Mouse (Mus musculus) liver, adult 2 months (tissue): ENCODE data around the gene Msh3. TPM values are rescaled to one million over a fixed set of nuclear protein-coding genes. Genes with fewer than 3 reads are reported as not detected.

Experiments used
- DNase-seq: peaks from one replicate; pipeline ENCODE4 v3.0.0-alpha.2; 2011; ENCODE audit warnings: low read depth, low spot score; ENCODE audit errors: extremely low read depth
- H3K27ac ChIP-seq: fragments of 200-500 bp; replicated peaks from 2 replicates; pipeline ENCODE4 v1.5.1; 2012; ENCODE audit warnings: low read depth, mild to moderate bottlenecking, control low read depth, inconsistent platforms, low read length; ENCODE audit not compliant: insufficient read depth
- H3K27me3 ChIP-seq: fragments of 200-500 bp; 2 replicates; pipeline ENCODE4 v1.6.1; 2012; ENCODE audit warnings: mild to moderate bottlenecking, moderate library complexity, low read length, inconsistent platforms; ENCODE audit not compliant: control insufficient read depth, insufficient read depth
- H3K36me3 ChIP-seq: fragments of 200-500 bp; 2 replicates; pipeline ENCODE4 v1.6.1; 2012; ENCODE audit warnings: low read length, inconsistent platforms; ENCODE audit not compliant: control insufficient read depth, insufficient read depth
- H3K4me1 ChIP-seq: fragments of 200-500 bp; 2 replicates; pipeline ENCODE4 v1.6.1; 2011; ENCODE audit warnings: low read length; ENCODE audit not compliant: control insufficient read depth, insufficient read depth
- H3K4me3 ChIP-seq: fragments of 200-500 bp; 2 replicates; pipeline ENCODE4 v1.5.1; 2011; ENCODE audit warnings: low read depth, mild to moderate bottlenecking, control low read depth, low read length, moderate library complexity; ENCODE audit not compliant: insufficient read depth
- H3K79me2 ChIP-seq: fragments of 200-500 bp; 2 replicates; pipeline ENCODE4 v1.6.1; 2012; ENCODE audit warnings: inconsistent platforms, mild to moderate bottlenecking, low read length, moderate library complexity; ENCODE audit not compliant: control insufficient read depth, insufficient read depth
- H3K9ac ChIP-seq: fragments of 200-500 bp; 2 replicates; pipeline ENCODE4 v1.6.1; 2012; ENCODE audit warnings: low read depth, mild to moderate bottlenecking, control low read depth, inconsistent platforms, low read length
- CTCF ChIP-seq: fragments of 200-500 bp; IDR thresholded peaks from 2 replicates; pipeline ENCODE4 v1.5.1; 2011; ENCODE audit warnings: low read depth, low read length, control low read depth
- POLR2A ChIP-seq: fragments of 200-500 bp; IDR thresholded peaks from 2 replicates; pipeline ENCODE4 v1.6.1; 2011; ENCODE audit warnings: low read length, control low read depth; ENCODE audit not compliant: insufficient read depth; ENCODE audit errors: extremely low read depth
- WGBS: fragments of 180-500 bp; shearing (Covaris S2); methylation state at CpG from one replicate; pipeline ENCODE4 v1.1.7; 2018; 5-methylcytosine and 5-hydroxymethylcytosine counted together
- polyA plus RNA-seq: library from polyadenylated mRNA; depleted of rRNA; stranded (reverse); fragments of >200 nt; gene quantifications from 2 replicates; pipeline ENCODE4 v1.2.3, GENCODE M21; 2012; rRNA removed
- total RNA-seq: library from RNA; depleted of rRNA; stranded (reverse); fragments of >200 nt; gene quantifications from 2 replicates; pipeline ENCODE4 v1.2.3, GENCODE M21; 2014; rRNA removed

Gene Msh3
- total RNA-seq (16.9 TPM in 2 replicates), polyA plus RNA-seq (2.7 and 3.0 TPM in 2 replicates)

DNA sequence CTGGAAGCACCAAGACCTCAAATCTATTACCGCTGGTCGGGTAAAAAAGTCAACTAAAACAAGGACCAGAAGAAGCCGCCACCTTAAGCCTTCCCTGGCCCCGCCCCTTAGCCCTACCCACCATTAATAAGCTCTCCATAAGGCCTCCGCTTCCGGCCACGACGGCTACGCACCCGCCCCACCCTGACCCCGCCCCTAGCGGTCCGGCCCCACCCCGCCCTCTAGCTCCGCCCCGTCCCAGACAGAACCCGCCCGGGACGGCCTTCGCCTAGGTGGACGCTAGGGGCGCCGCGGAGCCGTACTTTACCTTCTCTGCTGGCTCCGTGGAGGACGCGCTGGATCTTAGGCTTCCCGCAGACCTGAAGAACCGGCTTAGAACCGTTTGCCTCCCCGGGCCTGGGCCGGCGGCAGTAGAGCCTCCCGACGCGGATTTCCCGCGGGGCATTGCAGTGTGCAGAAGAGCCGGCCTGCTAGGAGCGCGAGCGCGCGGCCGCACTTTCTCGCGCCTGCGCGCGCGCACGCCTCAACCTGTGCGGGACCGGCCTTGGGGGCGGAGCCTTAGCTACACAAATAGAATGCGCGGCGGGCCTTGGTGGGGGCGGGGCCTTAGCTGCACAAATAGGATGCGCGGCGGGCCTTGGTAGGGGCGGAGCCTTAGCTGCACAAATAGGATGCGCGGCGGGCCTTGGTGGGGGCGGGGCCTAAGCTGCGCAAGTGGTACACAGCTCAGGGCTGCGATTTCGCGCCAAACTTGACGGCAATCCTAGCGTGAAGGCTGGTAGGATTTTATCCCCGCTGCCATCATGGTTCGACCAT lies at the start of gene Msh3, which contains the start of gene Dhfr:
TSS of gene Msh3 (minus strand) at position 548 of the 816 bp plus-strand sequence.
TSS of gene Dhfr (plus strand) at position 271 of the 816 bp plus-strand sequence.
- H3K36me3 ChIP-seq: peaks cover 19% of the 10 kb centered on the region
- peak within 1 kb of the TSS; percentile 91 for H3K4me3 ChIP-seq
- no peaks in the 10 kb centered on the region for H3K27me3 ChIP-seq
- peaks cover 5% of the 10 kb centered on the region; the same call in 1 of the 2 replicates for H3K4me1 ChIP-seq
- H3K79me2 ChIP-seq: peaks cover 4% of the 10 kb centered on the region; the same call in 1 of the 2 replicates
- TF ChIP-seq POLR2A (peak; percentile 62), CTCF (peak; percentile 81)
- under 1% methylated on average over 76 of the region's 76 CpGs for WGBS
- H3K9ac ChIP-seq: peak within 1 kb of the TSS; percentile 91
- DNase-seq: peak; percentile 87
- H3K27ac ChIP-seq: peak within 1 kb of the TSS; percentile 90

DNA sequence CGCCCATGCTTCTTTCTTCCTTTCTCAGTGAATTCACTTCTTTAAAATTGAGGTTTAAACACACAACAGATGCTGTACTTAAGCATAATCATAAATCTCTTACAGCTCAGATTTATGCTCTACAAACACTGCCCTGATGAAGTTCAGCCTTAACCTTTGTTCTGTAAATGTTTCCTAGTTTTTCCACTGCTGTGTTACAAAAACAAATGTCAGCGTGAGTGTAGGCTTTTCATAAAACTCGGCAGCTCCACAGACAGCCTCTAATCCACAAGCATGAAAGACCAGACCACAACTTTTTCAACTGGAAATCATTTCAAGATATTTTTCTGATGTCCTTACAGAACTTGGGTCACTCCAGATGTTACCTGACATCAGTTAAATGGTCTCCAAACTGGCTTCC lies 48.7 kb upstream of the Msh3 start:
- DNase-seq: no peak
- no peaks in the 10 kb centered on the region for H3K27me3 ChIP-seq
- no peak overlapping the region for H3K27ac ChIP-seq
- no peak overlapping the region for H3K9ac ChIP-seq
- H3K36me3 ChIP-seq: no peaks in the 10 kb centered on the region
- H3K79me2 ChIP-seq: no peaks in the 10 kb centered on the region
- 73% methylated on average over 3 of the region's 3 CpGs for WGBS
- TF ChIP-seq POLR2A (no peak), CTCF (no peak)
- H3K4me3 ChIP-seq: no peak overlapping the region
- H3K4me1 ChIP-seq: no peaks in the 10 kb centered on the region

DNA sequence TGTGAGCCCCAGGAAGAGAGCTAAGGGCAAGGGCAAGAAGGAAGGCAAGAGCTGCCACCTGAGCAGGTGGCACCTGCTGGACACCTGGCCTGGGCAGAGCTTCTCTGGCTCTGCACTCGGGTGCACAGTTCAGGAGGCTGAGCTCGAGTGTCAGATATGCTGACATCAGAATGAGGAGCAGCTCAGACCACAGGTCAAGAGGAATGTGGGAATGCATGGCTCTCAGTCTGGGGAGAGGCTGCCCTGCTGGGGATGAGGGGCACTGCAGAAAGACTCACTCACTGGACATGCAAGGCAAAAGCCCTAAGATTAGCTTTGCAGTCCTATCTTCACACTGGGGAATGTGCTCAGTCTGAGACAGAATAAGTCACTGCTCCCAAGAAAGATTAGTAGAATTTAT lies 47.3 kb upstream of the Msh3 start:
- no peak for DNase-seq
- TF ChIP-seq POLR2A (no peak), CTCF (no peak)
- no peaks in the 10 kb centered on the region for H3K4me1 ChIP-seq
- no peaks in the 10 kb centered on the region for H3K79me2 ChIP-seq
- H3K27me3 ChIP-seq: no peaks in the 10 kb centered on the region
- H3K4me3 ChIP-seq: no peak overlapping the region
- H3K36me3 ChIP-seq: no peaks in the 10 kb centered on the region
- no peak overlapping the region for H3K9ac ChIP-seq
- H3K27ac ChIP-seq: no peak overlapping the region
- 29% methylated on average over 2 of the region's 2 CpGs for WGBS

DNA sequence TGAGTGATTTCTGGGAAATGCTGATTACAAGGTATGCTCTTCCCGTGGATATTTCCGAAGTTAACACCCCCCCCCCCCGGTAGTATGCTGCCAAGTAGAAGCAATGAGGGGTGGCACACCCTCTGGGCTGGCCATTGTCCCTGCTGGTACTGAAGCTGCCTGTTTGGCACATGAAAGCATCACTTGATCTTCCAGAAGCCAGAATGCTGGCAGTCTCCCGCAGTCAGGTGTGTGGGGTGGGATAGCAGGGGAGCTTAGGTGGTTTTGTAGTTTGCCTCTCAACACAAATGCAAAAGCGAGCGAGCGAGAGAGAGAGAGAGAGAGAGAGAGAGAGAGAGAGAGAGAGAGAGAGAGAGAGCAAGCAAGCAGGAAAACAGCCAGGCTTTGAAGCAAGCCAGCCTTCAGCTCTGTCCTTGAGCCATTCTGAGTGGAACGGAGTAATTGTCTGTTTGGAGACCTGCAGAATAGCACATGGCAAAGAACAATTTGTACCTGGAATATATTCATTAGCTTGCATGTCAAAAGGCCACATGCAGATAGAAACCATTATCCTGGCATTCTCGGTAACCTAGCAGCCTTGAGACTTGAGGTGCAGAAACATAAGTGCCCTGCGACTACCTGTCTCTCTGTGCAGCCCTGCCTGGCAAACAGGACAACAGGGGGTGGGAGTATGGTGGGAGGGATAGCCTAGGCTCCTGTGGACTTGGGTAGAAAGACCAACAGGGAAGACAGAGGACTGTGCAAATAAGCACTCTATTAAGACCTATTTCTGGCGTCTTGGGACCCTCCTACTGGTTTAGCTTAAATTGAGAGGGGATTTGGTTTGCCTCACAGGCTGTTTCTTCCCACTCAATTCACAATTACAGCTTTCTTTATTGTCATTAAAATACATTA lies 43.9 kb upstream of the Msh3 start:
- WGBS: 76% methylated on average over 11 of the region's 11 CpGs
- H3K4me3 ChIP-seq: no peak overlapping the region
- H3K9ac ChIP-seq: no peak overlapping the region
- H3K27ac ChIP-seq: no peak overlapping the region
- no peaks in the 10 kb centered on the region for H3K27me3 ChIP-seq
- no peaks in the 10 kb centered on the region for H3K79me2 ChIP-seq
- DNase-seq: no peak
- no peaks in the 10 kb centered on the region for H3K36me3 ChIP-seq
- no peaks in the 10 kb centered on the region for H3K4me1 ChIP-seq
- no peak for TF ChIP-seq CTCF
- TF ChIP-seq POLR2A: no peak

DNA sequence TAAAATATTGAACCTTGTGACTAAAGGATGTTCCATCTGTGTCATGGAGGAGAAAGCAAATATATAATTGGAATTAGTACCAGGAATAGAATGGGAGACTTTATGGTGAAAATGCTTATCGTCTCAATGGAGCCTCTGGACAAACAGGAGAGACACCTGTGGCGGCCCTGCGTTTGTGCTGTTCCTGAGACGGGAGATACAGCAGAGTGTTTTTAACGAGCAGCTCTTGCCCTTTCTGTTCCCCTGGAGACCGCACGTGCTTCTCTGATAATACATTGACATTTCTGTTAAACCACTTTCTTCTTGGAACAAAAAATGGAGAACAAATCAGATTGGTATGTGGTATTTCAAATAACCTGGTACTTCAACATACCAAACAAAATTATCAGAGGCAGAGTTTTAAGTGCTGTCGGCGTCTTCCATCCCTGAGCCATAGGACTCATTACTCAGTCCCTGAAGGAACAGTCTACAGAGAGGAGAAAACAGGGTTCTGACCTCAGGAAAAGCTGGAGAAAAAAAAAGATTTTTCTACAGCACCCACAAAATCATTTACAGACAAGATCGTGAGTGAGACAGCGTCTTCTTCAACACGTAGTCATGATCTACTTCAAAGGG lies 38.4 kb upstream of the Msh3 start:
- H3K27me3 ChIP-seq: no peaks in the 10 kb centered on the region
- H3K4me1 ChIP-seq: no peaks in the 10 kb centered on the region
- H3K36me3 ChIP-seq: no peaks in the 10 kb centered on the region
- H3K27ac ChIP-seq: no peak overlapping the region
- H3K4me3 ChIP-seq: no peak overlapping the region
- no peak for TF ChIP-seq POLR2A
- TF ChIP-seq CTCF: no peak
- H3K9ac ChIP-seq: no peak overlapping the region
- no peaks in the 10 kb centered on the region for H3K79me2 ChIP-seq
- no peak for DNase-seq
- WGBS: 80% methylated on average over 12 of the region's 12 CpGs
